Mouse (Mus musculus) CH12F3 (cell line): ENCODE measurements around the gene Tmem229b.

ENCODE experiments used
- in situ Hi-C: fragments of 300-500 bp; cut with MboI; formaldehyde crosslinking; loops from 2 replicates; pipeline ENCODE4 v1.14.3; 2020; ENCODE audit warnings: low sequenced_read_pairs

Tmem229b gene

GRCm38 (mm10) chr12:78956405-78956804, 51.0 kb downstream of the Tmem229b start:
- in situ Hi-C loops = no loop called here

- in situ Hi-C loops = no loop called here
Measured at GRCm38 (mm10) chr12:78952484-78952883, 54.9 kb downstream of the Tmem229b start.

GRCm38 (mm10) chr12:78952053-78952452, 55.4 kb downstream of the Tmem229b start:
- in situ Hi-C loops = no loop called here

GRCm38 (mm10) chr12:78947661-78948060, 59.8 kb downstream of the Tmem229b start:
- in situ Hi-C loops = no loop called here

GRCm38 (mm10) chr12:78947161-78947560, 60.3 kb downstream of the Tmem229b start:
- in situ Hi-C loops = no loop called here

GRCm38 (mm10) chr12:78942931-78943330, 64.5 kb downstream of the Tmem229b start:
- in situ Hi-C loops = no loop called here

- in situ Hi-C loops = no loop called here
Measured at GRCm38 (mm10) chr12:78940081-78940480, 67.3 kb downstream of the Tmem229b start.

- in situ Hi-C loops = no loop called here
Measured at GRCm38 (mm10) chr12:78939393-78940037, 67.9 kb downstream of the Tmem229b start.

- in situ Hi-C loops = no loop called here
Measured at GRCm38 (mm10) chr12:78936494-78936893, 70.9 kb downstream of the Tmem229b start.

GRCm38 (mm10) chr12:78929900-78930299, 77.5 kb downstream of the Tmem229b start:
- in situ Hi-C loops = no loop called here

- in situ Hi-C loops = no loop called here
Measured at GRCm38 (mm10) chr12:78927287-78927686, 80.1 kb downstream of the Tmem229b start.

- in situ Hi-C loops = loop anchor here (5.0 kb wide), 1 partner anchor 174 kb away; no protein-coding TSS in a partner anchor
Measured at GRCm38 (mm10) chr12:78923539-78924189, 83.8 kb downstream of the Tmem229b start.

GRCm38 (mm10) chr12:78922977-78923376, 84.5 kb downstream of the Tmem229b start:
- in situ Hi-C loops = loop anchor here (5.0 kb wide), 1 partner anchor 174 kb away; no protein-coding TSS in a partner anchor

- in situ Hi-C loops = loop anchor here (5.0 kb wide), 1 partner anchor 175 kb away; no protein-coding TSS in a partner anchor
Measured at GRCm38 (mm10) chr12:78922058-78922457, 85.4 kb downstream of the Tmem229b start.

GRCm38 (mm10) chr12:78921421-78921820, 86.0 kb downstream of the Tmem229b start:
- in situ Hi-C loops = loop anchor here (5.0 kb wide), 1 partner anchor 176 kb away; no protein-coding TSS in a partner anchor

GRCm38 (mm10) chr12:78919079-78919712, 88.2 kb downstream of the Tmem229b start:
- in situ Hi-C loops = no loop called here

- in situ Hi-C loops = no loop called here
Measured at GRCm38 (mm10) chr12:78918227-78919078, 89.0 kb downstream of the Tmem229b start.

GRCm38 (mm10) chr12:78916278-78916677, 91.1 kb downstream of the Tmem229b start:
- in situ Hi-C loops = no loop called here

- in situ Hi-C loops = no loop called here
Measured at GRCm38 (mm10) chr12:78915561-78915960, 91.9 kb downstream of the Tmem229b start.

- in situ Hi-C loops = no loop called here
Measured at GRCm38 (mm10) chr12:78914458-78914857, 93.0 kb downstream of the Tmem229b start.
